Mouse (Mus musculus): Measurements from ENCODE around the gene Mapk3. TPM values are rescaled to one million over a fixed set of nuclear protein-coding genes. Genes with fewer than 3 reads are reported as not detected.

Gene Mapk3
- polyA plus RNA-seq, 1 experiment = 126 TPM

DNA sequence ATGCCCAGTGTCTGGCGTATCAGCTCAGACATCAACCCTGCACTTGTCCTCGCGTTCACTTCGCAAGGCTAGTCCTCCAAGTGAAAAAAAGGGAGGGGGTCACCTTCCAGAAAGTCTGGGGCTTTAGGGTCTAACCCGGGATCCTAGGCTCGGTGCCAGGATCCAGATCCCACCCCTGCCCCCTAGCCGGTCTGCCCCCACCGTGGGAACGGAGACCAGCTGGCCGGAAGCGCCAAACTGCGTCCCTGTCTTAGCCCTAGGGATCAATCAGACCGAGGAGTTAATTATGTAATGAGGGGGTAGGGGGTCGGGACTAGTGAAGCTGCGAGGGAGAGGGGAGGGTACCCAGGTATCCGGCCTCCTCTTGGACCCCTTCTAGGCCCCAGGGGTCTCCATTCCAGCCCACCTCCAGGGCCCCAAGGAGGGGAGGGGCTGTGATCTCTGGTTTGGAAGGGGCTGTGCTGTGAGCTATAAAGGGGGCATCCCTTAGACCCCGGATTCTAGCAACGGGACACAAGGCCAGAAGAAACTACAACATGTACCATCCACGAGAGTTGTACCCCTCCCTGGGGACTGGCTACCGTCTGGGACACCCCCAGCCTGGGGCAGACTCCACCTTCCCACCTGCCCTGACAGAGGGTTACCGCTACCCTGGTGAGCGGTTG, 21.7 kb downstream of the Mapk3 start, which contains the start of gene Tbx6:
Tbx6 (plus strand) TSS at position 513 of the 665 bp plus-strand sequence.
- H3K4me3 ChIP-seq = no peak within 1 kb of the TSS

DNA sequence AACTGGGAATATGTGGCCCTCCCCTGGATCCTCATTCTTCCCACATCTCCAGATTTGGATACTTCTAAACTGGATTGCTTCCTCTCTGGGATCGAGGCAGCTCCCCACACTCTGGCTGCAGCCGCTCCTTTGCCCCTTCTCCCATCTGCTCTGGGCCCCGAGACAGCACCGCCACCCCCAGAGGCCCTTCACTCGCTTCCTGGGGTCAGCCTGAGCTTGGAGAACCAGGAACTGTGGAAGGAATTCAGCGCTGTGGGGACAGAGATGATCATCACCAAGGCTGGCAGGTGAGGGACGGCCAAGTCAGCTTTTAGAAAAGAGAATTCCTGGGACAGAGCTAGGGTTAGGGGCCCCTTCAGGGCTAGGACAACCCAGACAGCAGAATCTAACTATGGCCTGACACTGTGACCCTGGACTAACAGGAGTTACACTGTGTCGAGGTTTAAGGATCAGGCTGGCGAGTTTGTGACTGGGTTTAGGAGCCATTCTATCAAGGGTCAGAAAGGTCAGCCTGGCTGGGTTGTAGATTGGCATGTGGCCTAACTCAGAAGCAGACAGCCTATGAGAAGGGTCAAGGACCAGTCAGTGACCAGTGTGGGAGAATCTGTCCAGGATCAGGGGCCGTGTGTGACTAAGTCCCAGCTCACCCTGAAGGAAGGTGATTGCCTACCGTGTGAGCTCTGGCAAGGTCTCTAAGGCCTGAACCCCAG, 22.4 kb downstream of the Mapk3 start:
- Histone ChIP-seq H3K27me3 (ENCODE audit: control insufficient read depth, insufficient read depth, insufficient read length) (no peaks in the 10 kb centered on the region), H3K4me3 (no peak overlapping the region), H3ac (ENCODE audit: control insufficient read depth, insufficient read length) (no peak overlapping the region), H3K36me3 (ENCODE audit: control insufficient read depth, insufficient read depth) (peaks cover 1% of the 10 kb centered on the region), H3K79me2 (ENCODE audit: control insufficient read depth, insufficient read depth) (no peaks in the 10 kb centered on the region), H3K4me2 (ENCODE audit: low read depth) (no peak overlapping the region)
- TF ChIP-seq TCF12 (IDR thresholded peaks at IDR 0.05; ENCODE audit: insufficient read depth, poor library complexity, severe bottlenecking) (no peak), POLR2A (IDR thresholded peaks at IDR 0.05; ENCODE audit: insufficient read length, low read depth) (peak; percentile 11), E2F4 (IDR thresholded peaks at IDR 0.05; ENCODE audit: insufficient read depth) (no peak)

More for the DNA sequence above, 21.7 kb downstream of the Mapk3 start, which contains the start of gene Tbx6:
- no peak for TF ChIP-seq POLR2AphosphoS2 (IDR thresholded peaks at IDR 0.05; ENCODE audit: insufficient read length, low read depth)
- H3K27me3 ChIP-seq (ENCODE audit: control insufficient read depth, insufficient read depth, insufficient read length) = no peaks in the 10 kb centered on the region
- no peaks in the 10 kb centered on the region for H3K79me2 ChIP-seq (ENCODE audit: control insufficient read depth, insufficient read depth)
- H3ac ChIP-seq (ENCODE audit: control insufficient read depth, insufficient read length) = no peak within 1 kb of the TSS
- H3K36me3 ChIP-seq (ENCODE audit: control insufficient read depth, insufficient read depth) = no peaks in the 10 kb centered on the region
- peak within 1 kb of the TSS; percentile 1 for H3K4me2 ChIP-seq (ENCODE audit: low read depth)

DNA sequence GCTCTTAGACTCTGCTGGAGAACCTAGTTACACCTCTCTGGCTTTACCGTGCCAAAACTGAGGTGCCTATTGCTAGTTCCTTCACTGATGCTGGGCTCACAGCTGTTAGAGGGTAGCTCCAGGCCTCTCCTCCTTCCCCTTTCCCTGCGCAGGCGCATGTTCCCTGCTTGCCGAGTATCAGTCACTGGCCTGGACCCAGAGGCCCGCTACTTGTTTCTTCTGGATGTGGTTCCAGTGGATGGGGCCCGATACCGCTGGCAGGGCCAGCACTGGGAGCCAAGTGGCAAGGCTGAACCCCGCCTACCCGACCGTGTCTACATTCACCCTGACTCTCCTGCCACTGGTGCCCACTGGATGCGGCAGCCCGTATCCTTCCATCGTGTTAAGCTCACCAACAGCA, 23.3 kb downstream of the Mapk3 start:
- no peak overlapping the region for H3K4me3 ChIP-seq
- no peak overlapping the region for H3K4me2 ChIP-seq (ENCODE audit: low read depth)
- no peaks in the 10 kb centered on the region for H3K79me2 ChIP-seq (ENCODE audit: control insufficient read depth, insufficient read depth)
- TF ChIP-seq CEBPB (IDR thresholded peaks at IDR 0.05; ENCODE audit: insufficient read depth, poor library complexity, severe bottlenecking) (no peak), MYOD1 (IDR thresholded peaks at IDR 0.05; ENCODE audit: control insufficient read depth in 1 of 3, insufficient read length in 2 of 3, low read depth in 2 of 3) (no peak), TCF12 (IDR thresholded peaks at IDR 0.05; ENCODE audit: insufficient read depth, poor library complexity, severe bottlenecking) (no peak), REST (IDR thresholded peaks at IDR 0.05; ENCODE audit: insufficient read depth, insufficient read length) (no peak), SRF (IDR thresholded peaks at IDR 0.05; ENCODE audit: control insufficient read depth, insufficient read length, low read depth) (no peak), POLR2AphosphoS2 (IDR thresholded peaks at IDR 0.05; ENCODE audit: insufficient read length, low read depth) (no peak)
- H3K27me3 ChIP-seq (ENCODE audit: control insufficient read depth, insufficient read depth, insufficient read length) = no peaks in the 10 kb centered on the region
- H3ac ChIP-seq (ENCODE audit: control insufficient read depth, insufficient read length) = no peak overlapping the region
- peaks cover 9% of the 10 kb centered on the region for H3K36me3 ChIP-seq (ENCODE audit: control insufficient read depth, insufficient read depth)

DNA sequence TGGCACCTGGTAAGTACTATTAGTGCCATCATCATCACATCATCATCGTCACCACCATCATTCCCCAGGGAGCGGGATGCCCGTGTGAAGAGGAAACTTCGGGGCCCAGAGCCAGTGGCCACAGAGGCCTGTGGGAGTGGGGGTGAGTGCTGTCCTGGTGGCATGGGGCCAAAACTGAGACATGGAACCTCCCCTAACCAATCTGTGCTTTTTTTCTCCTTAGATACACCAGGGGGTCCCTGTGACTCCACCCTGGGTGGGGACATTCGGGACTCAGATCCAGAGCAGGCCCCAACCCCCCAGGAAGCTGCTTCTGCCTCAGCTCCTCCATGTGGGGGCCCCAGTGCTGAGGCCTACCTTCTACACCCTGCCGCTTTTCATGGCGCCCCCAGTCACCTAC, 25.1 kb downstream of the Mapk3 start:
- H3K4me2 ChIP-seq (ENCODE audit: low read depth) = no peak overlapping the region
- H3K36me3 ChIP-seq (ENCODE audit: control insufficient read depth, insufficient read depth) = peaks cover 12% of the 10 kb centered on the region
- H3ac ChIP-seq (ENCODE audit: control insufficient read depth, insufficient read length) = no peak overlapping the region
- TF ChIP-seq POLR2AphosphoS2 (IDR thresholded peaks at IDR 0.05; ENCODE audit: insufficient read length, low read depth) (peak; percentile 31), E2F4 (IDR thresholded peaks at IDR 0.05; ENCODE audit: insufficient read depth) (no peak)
- H3K27me3 ChIP-seq (ENCODE audit: control insufficient read depth, insufficient read depth, insufficient read length) = no peaks in the 10 kb centered on the region
- no peak overlapping the region for H3K4me3 ChIP-seq
- H3K79me2 ChIP-seq (ENCODE audit: control insufficient read depth, insufficient read depth) = peaks cover 5% of the 10 kb centered on the region

DNA sequence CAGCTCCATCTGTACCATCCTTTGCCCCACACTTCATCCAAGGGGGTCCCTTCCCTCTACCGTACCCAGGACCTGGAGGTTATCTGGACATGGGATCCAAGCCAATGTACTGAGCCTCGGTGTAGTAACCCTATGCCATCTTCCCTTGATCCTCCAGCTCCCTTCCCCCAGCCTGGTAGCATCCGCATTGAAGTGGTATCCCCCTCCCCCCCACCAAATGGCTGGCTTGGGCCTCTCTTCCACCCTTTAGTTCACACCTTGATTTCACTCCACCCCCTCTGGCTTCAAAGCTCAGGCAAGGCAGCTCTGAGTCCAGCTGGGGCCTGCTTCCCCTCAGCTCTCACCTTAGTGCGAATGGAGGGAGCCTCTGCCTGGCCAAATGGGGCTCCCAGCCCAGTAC, 25.7 kb downstream of the Mapk3 start:
- Histone ChIP-seq H3ac (ENCODE audit: control insufficient read depth, insufficient read length) (no peak overlapping the region), H3K36me3 (ENCODE audit: control insufficient read depth, insufficient read depth) (peaks cover 16% of the 10 kb centered on the region), H3K27me3 (ENCODE audit: control insufficient read depth, insufficient read depth, insufficient read length) (no peaks in the 10 kb centered on the region), H3K4me3 (no peak overlapping the region), H3K79me2 (ENCODE audit: control insufficient read depth, insufficient read depth) (peaks cover 11% of the 10 kb centered on the region), H3K4me2 (ENCODE audit: low read depth) (no peak overlapping the region)
- TF ChIP-seq MAX (IDR thresholded peaks at IDR 0.05; ENCODE audit: low read depth) = no peak
- TF ChIP-seq TCF3 (IDR thresholded peaks at IDR 0.05; ENCODE audit: insufficient read length, low read depth) = no peak
- TF ChIP-seq POLR2A (IDR thresholded peaks at IDR 0.05; ENCODE audit: insufficient read length, low read depth) = no peak
- no peak for TF ChIP-seq E2F4 (IDR thresholded peaks at IDR 0.05; ENCODE audit: insufficient read depth)
- no peak for TF ChIP-seq MYOG (IDR thresholded peaks at IDR 0.05; ENCODE audit: control insufficient read depth in 1 of 3, insufficient read depth in 1 of 3, insufficient read length in 2 of 3, low read depth in 2 of 3)
- TF ChIP-seq TCF12 (IDR thresholded peaks at IDR 0.05; ENCODE audit: insufficient read depth, poor library complexity, severe bottlenecking) = no peak
- TF ChIP-seq USF1 (IDR thresholded peaks at IDR 0.05; ENCODE audit: low read depth) = no peak
- no peak for TF ChIP-seq POLR2AphosphoS2 (IDR thresholded peaks at IDR 0.05; ENCODE audit: insufficient read length, low read depth)
- TF ChIP-seq SRF (IDR thresholded peaks at IDR 0.05; ENCODE audit: control insufficient read depth, insufficient read length, low read depth) = no peak
- no peak for TF ChIP-seq CEBPB (IDR thresholded peaks at IDR 0.05; ENCODE audit: insufficient read depth, poor library complexity, severe bottlenecking)
- no peak for TF ChIP-seq REST (IDR thresholded peaks at IDR 0.05; ENCODE audit: insufficient read depth, insufficient read length)
- TF ChIP-seq MYOD1 (IDR thresholded peaks at IDR 0.05; ENCODE audit: control insufficient read depth in 1 of 3, insufficient read length in 2 of 3, low read depth in 2 of 3) = no peak

Measured in myocyte (in vitro differentiated cells).